Mouse (Mus musculus) testis, adult 2 months (tissue): ENCODE measurements around the gene Frmd5. TPM values are rescaled to one million over a fixed set of nuclear protein-coding genes. Genes with fewer than 3 reads are reported as not detected.

Experiments used
- H3K27ac ChIP-seq: fragments of 200-500 bp; 2 replicates; pipeline ENCODE4 v1.5.1; 2012; ENCODE audit warnings: low read depth, low read length; ENCODE audit not compliant: control insufficient read depth, insufficient read depth
- H3K27me3 ChIP-seq: fragments of 200-500 bp; 2 replicates; pipeline ENCODE4 v1.6.1; 2012; ENCODE audit warnings: mild to moderate bottlenecking, low read length, moderate library complexity; ENCODE audit not compliant: control insufficient read depth, insufficient read depth
- H3K36me3 ChIP-seq: fragments of 200-500 bp; 2 replicates; pipeline ENCODE4 v1.6.1; 2012; ENCODE audit warnings: mild to moderate bottlenecking, low read length; ENCODE audit not compliant: control insufficient read depth, insufficient read depth
- H3K4me1 ChIP-seq: fragments of 200-500 bp; 2 replicates; pipeline ENCODE4 v1.6.1; 2012; ENCODE audit warnings: low read length; ENCODE audit not compliant: control insufficient read depth, insufficient read depth
- H3K4me3 ChIP-seq: fragments of 200-500 bp; 2 replicates; pipeline ENCODE4 v1.5.1; 2012; ENCODE audit warnings: low read depth, mild to moderate bottlenecking, low read length, moderate library complexity, mixed read lengths; ENCODE audit not compliant: control insufficient read depth
- CTCF ChIP-seq: fragments of 200-500 bp; IDR thresholded peaks from 2 replicates; pipeline ENCODE4 v1.5.1; 2012; ENCODE audit warnings: low read depth, mild to moderate bottlenecking, inconsistent platforms, low read length, moderate library complexity; ENCODE audit not compliant: control insufficient read depth, insufficient read depth, insufficient replicate concordance
- POLR2A ChIP-seq: fragments of 200-500 bp; IDR thresholded peaks from 2 replicates; pipeline ENCODE4 v1.6.1; 2012; ENCODE audit warnings: low read depth, mild to moderate bottlenecking, inconsistent platforms, low read length, moderate library complexity; ENCODE audit not compliant: control insufficient read depth
- polyA plus RNA-seq: library from polyadenylated mRNA; depleted of rRNA; stranded (reverse); fragments of >200 nt; gene quantifications from 2 replicates; pipeline ENCODE4 v1.2.3, GENCODE M21; 2012; rRNA removed

Gene Frmd5
- polyA plus RNA-seq: 1.6 and 2.0 TPM in 2 replicates

- Histone ChIP-seq H3K36me3 (no peaks in the 10 kb centered on the region), H3K27me3 (peaks cover 2% of the 10 kb centered on the region; the same call in 1 of the 2 replicates), H3K27ac (no peak within 1 kb of the TSS), H3K4me3 (peak within 1 kb of the TSS; percentile 91), H3K4me1 (peaks cover 9% of the 10 kb centered on the region)
- TF ChIP-seq POLR2A (no peak), CTCF (no peak)
These were observed at the start of gene Frmd5 for GRCm38 (mm10) chr2:121806959-121807653. Gene Frmd5, minus strand, starts transcription at chr2:121807087.

GRCm38 (mm10) chr2:121853974-121854373, 47.1 kb upstream of the Frmd5 start:
- H3K27me3 ChIP-seq: no peaks in the 10 kb centered on the region
- TF ChIP-seq POLR2A (no peak), CTCF (no peak)
- no peak overlapping the region for H3K4me3 ChIP-seq
- H3K4me1 ChIP-seq: no peaks in the 10 kb centered on the region
- H3K36me3 ChIP-seq: no peaks in the 10 kb centered on the region
- H3K27ac ChIP-seq: no peak overlapping the region

GRCm38 (mm10) chr2:121852045-121852444, 45.2 kb upstream of the Frmd5 start:
- Histone ChIP-seq H3K27me3 (no peaks in the 10 kb centered on the region), H3K4me1 (no peaks in the 10 kb centered on the region), H3K4me3 (no peak overlapping the region), H3K36me3 (no peaks in the 10 kb centered on the region), H3K27ac (no peak overlapping the region)
- TF ChIP-seq POLR2A (no peak), CTCF (no peak)

GRCm38 (mm10) chr2:121846050-121846449, 39.2 kb upstream of the Frmd5 start:
- H3K4me3 ChIP-seq: no peak overlapping the region
- H3K4me1 ChIP-seq: no peaks in the 10 kb centered on the region
- H3K27ac ChIP-seq: no peak overlapping the region
- no peaks in the 10 kb centered on the region for H3K36me3 ChIP-seq
- no peaks in the 10 kb centered on the region for H3K27me3 ChIP-seq
- TF ChIP-seq POLR2A: no peak
- TF ChIP-seq CTCF: no peak

- H3K27ac ChIP-seq: no peak overlapping the region
- TF ChIP-seq POLR2A: no peak
- no peak for TF ChIP-seq CTCF
- H3K4me3 ChIP-seq: no peak overlapping the region
- H3K36me3 ChIP-seq: no peaks in the 10 kb centered on the region
- no peaks in the 10 kb centered on the region for H3K4me1 ChIP-seq
- H3K27me3 ChIP-seq: no peaks in the 10 kb centered on the region
These were observed 35.4 kb upstream of the Frmd5 start for GRCm38 (mm10) chr2:121842249-121842648.

GRCm38 (mm10) chr2:121841453-121841852, 34.6 kb upstream of the Frmd5 start:
- no peak for TF ChIP-seq POLR2A
- TF ChIP-seq CTCF: no peak
- H3K4me1 ChIP-seq: no peaks in the 10 kb centered on the region

GRCm38 (mm10) chr2:121834926-121835325, 28.0 kb upstream of the Frmd5 start:
- H3K27ac ChIP-seq: no peak overlapping the region
- no peak overlapping the region for H3K4me3 ChIP-seq
- no peaks in the 10 kb centered on the region for H3K36me3 ChIP-seq
- no peaks in the 10 kb centered on the region for H3K27me3 ChIP-seq
- TF ChIP-seq POLR2A (no peak), CTCF (no peak)
- no peaks in the 10 kb centered on the region; the same call in none of the 2 replicates for H3K4me1 ChIP-seq

More at GRCm38 (mm10) chr2:121841453-121841852, 34.6 kb upstream of the Frmd5 start:
- no peaks in the 10 kb centered on the region for H3K27me3 ChIP-seq
- no peaks in the 10 kb centered on the region for H3K36me3 ChIP-seq
- H3K4me3 ChIP-seq: no peak overlapping the region
- no peak overlapping the region for H3K27ac ChIP-seq

- Histone ChIP-seq H3K27ac (no peak overlapping the region), H3K36me3 (no peaks in the 10 kb centered on the region), H3K27me3 (no peaks in the 10 kb centered on the region), H3K4me1 (no peaks in the 10 kb centered on the region; the same call in none of the 2 replicates), H3K4me3 (peak overlapping the region; percentile 55)
- TF ChIP-seq CTCF: peak; percentile 62; the same call in 1 of the 2 replicates
- TF ChIP-seq POLR2A: no peak
These were observed 25.6 kb upstream of the Frmd5 start for GRCm38 (mm10) chr2:121832484-121832894.
